29 mouse cellular contexts compared by ENCODE assay signal in genomic region chr3:108065551-108065950, GRCm38 (mm10). TPM values are rescaled to one million over a fixed set of nuclear protein-coding genes. Genes with fewer than 3 reads are reported as not detected.
"Had no signal": no experiment of that assay in that cellular context is flagged by ENCODE, and none has a peak within 500 bp of the region (broad histone marks: within the 10 kb centered on the region; RNA-seq: fewer than 3 reads in every experiment).

No protein-coding gene starts in this region.

- H3K9ac ChIP-seq: heart, embryonic 12.5 days; hindbrain, embryonic 12.5 days; hindbrain, embryonic 14.5 days; intestine, embryonic 15.5 days; liver, embryonic 14.5 days had no signal

- H3K27ac ChIP-seq: heart, embryonic 10.5 days; hindbrain, embryonic 10.5 days; hindbrain, embryonic 12.5 days; hindbrain, embryonic 14.5 days; intestine, embryonic 15.5 days; layer of hippocampus, adult 2 months; left cerebral cortex, adult 2 months; limb, embryonic 10.5 days; limb, embryonic 12.5 days; liver, embryonic 14.5 days had no signal

- H3K9me3 ChIP-seq: heart, embryonic 10.5 days; heart, embryonic 12.5 days; hindbrain, embryonic 10.5 days; hindbrain, embryonic 12.5 days; intestine, embryonic 15.5 days; limb, embryonic 10.5 days; limb, embryonic 12.5 days had no signal

- H3K4me3 ChIP-seq: heart, embryonic 10.5 days; heart, embryonic 12.5 days; hindbrain, embryonic 10.5 days; hindbrain, embryonic 12.5 days; intestine, embryonic 15.5 days; layer of hippocampus, adult 2 months; left cerebral cortex, adult 2 months; limb, embryonic 10.5 days; limb, embryonic 12.5 days had no signal

- ATAC-seq: hindbrain, embryonic 16.5 days; inflammation-experienced regulatory T-cells, adult 6 months; intestine, embryonic 15.5 days; intestine, postnatal 0 days had no signal

- DNase-seq: gastrocnemius, postnatal 14 days; gastrocnemius, postnatal 36 days; heart, postnatal 10 days; heart, postnatal 4 days; kidney, adult 18-20 months; kidney, adult 8-10 months; kidney, postnatal 10 days; kidney, postnatal 25 days; kidney, postnatal 4 days; liver had no signal

- H3K36me3 ChIP-seq: heart, embryonic 10.5 days; heart, embryonic 12.5 days; hindbrain, embryonic 10.5 days; hindbrain, embryonic 12.5 days; intestine, embryonic 15.5 days; limb, embryonic 10.5 days; limb, embryonic 12.5 days had no signal

- H3K27me3 ChIP-seq: heart, embryonic 12.5 days; hindbrain, embryonic 12.5 days; intestine, embryonic 15.5 days; limb, embryonic 12.5 days had no signal

- H3K4me1 ChIP-seq: hindbrain, embryonic 12.5 days; intestine, embryonic 15.5 days had no signal

RNA-seq across cellular contexts. Expression of gene Gnat2, which starts 27.0 kb away (rescaled TPM):
- total RNA-seq: heart, postnatal 25 days; layer of hippocampus, adult 2 months; layer of hippocampus, postnatal 10 days; layer of hippocampus, postnatal 25 days; left cerebral cortex, adult 2 months; left cerebral cortex, postnatal 14 days; left cerebral cortex, postnatal 36 days had no signal
- polyA plus RNA-seq: inflammation-experienced regulatory T-cells, adult 6 months had no signal
